Comparison of ENCODE assay signal across 14 mouse cellular contexts in the genomic region with DNA sequence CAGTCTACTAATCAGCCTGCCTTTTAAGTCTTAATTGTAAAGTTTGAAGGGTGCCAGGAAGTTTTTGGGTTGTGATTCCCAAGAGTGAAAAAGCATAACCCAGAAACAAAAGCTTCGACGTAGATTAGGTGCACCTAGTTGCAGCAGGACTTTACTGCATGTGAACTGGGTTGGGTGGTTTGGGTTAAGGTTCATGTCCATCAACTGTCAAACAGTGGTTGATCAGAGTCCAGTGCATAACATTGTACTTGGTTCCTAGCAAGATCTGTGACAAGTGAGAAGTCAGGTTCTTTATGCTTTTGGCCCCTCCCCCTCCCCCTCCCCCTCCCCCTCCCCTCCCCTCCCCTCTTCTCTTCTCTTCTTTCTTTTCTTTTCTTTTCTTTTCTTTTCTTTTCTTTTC.
"Had no signal": no experiment of that assay in that cellular context is flagged by ENCODE, and none has a peak within 500 bp of the region (broad histone marks: within the 10 kb centered on the region; RNA-seq: fewer than 3 reads in every experiment).

No protein-coding gene starts in this region.

- H3K9ac ChIP-seq: limb, embryonic 12.5 days; liver, embryonic 14.5 days; lung, embryonic 15.5 days; midbrain, embryonic 15.5 days; neural tube, embryonic 12.5 days; stomach, embryonic 15.5 days had no signal

- H3K4me1 ChIP-seq: limb, embryonic 12.5 days; midbrain, embryonic 15.5 days; neural tube, embryonic 12.5 days had no signal

- DNase-seq: kidney, postnatal 25 days; lung, postnatal 14 days; right cerebral cortex, postnatal 4 days; thymus, postnatal 4 days had no signal

- H3K27me3 ChIP-seq: limb, embryonic 12.5 days; lung, embryonic 15.5 days; megakaryocyte, embryonic 14.5 days; midbrain, embryonic 15.5 days; neural tube, embryonic 12.5 days; stomach, embryonic 15.5 days had no signal

- H3K4me3 ChIP-seq: limb, embryonic 12.5 days; lung, embryonic 15.5 days; megakaryocyte, embryonic 14.5 days; midbrain, embryonic 15.5 days; neural tube, embryonic 12.5 days; stomach, embryonic 15.5 days had no signal

- H3K9me3 ChIP-seq: limb, embryonic 12.5 days; lung, embryonic 15.5 days; megakaryocyte, embryonic 14.5 days; midbrain, embryonic 15.5 days; neural tube, embryonic 12.5 days; stomach, embryonic 15.5 days had no signal

- H3K27ac ChIP-seq: hindbrain, postnatal 0 days; limb, embryonic 12.5 days; liver, embryonic 14.5 days; lung, embryonic 15.5 days; macrophage; midbrain, embryonic 15.5 days; neural tube, embryonic 12.5 days; stomach, embryonic 15.5 days had no signal

- ATAC-seq: hindbrain, postnatal 0 days; midbrain, embryonic 15.5 days had no signal

- H3K36me3 ChIP-seq: lung, embryonic 15.5 days; midbrain, embryonic 15.5 days; neural tube, embryonic 12.5 days; stomach, embryonic 15.5 days had no signal

- H3K4me2 ChIP-seq: limb, embryonic 12.5 days; lung, embryonic 15.5 days; midbrain, embryonic 11.5 days; midbrain, embryonic 15.5 days; neural tube, embryonic 12.5 days; stomach, embryonic 15.5 days had no signal
